ENCODE assay signal across 20 mouse cellular contexts in the genomic region with DNA sequence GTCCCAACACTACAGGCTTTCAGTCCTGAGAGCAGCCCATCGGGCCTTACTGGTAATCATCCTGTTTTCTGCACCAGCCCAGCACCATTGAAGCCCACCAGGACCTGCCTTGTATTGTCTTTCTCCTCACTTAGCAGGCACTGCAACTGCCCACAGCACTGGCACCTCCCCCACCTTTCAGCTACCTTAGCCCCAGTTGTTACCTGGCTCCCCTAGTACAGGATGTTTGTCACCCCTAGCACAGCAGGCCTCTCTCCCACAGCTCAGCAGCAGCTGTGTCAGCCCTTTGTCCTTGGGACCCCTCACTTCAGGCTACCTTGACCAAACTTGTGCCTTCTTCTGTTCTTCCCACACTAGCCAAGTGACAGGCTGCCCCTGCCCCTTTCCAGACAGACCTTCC. TPM values are rescaled to one million over a fixed set of nuclear protein-coding genes. Genes with fewer than 3 reads are reported as not detected.
"Had no signal": no experiment of that assay in that cellular context is flagged by ENCODE, and none has a peak within 500 bp of the region (broad histone marks: within the 10 kb centered on the region; RNA-seq: fewer than 3 reads in every experiment).

No protein-coding gene starts in this region.

- H3K4me1 ChIP-seq: midbrain, embryonic 12.5 days; neural tube, embryonic 15.5 days had no signal

- H3K9ac ChIP-seq: lung, embryonic 14.5 days; midbrain, embryonic 12.5 days; neural tube, embryonic 13.5 days; neural tube, embryonic 15.5 days had no signal

- H3K4me3 ChIP-seq: midbrain, embryonic 10.5 days; midbrain, embryonic 12.5 days; myocyte; neural tube, embryonic 13.5 days; neural tube, embryonic 15.5 days had no signal

- H3K27ac ChIP-seq: midbrain, embryonic 10.5 days; midbrain, embryonic 12.5 days; neural tube, embryonic 13.5 days; neural tube, embryonic 15.5 days had no signal

- H3K4me2 ChIP-seq: lung, embryonic 14.5 days; midbrain, embryonic 12.5 days; neural tube, embryonic 13.5 days; neural tube, embryonic 15.5 days had no signal

- H3K27me3 ChIP-seq: midbrain, embryonic 12.5 days; neural tube, embryonic 13.5 days; neural tube, embryonic 15.5 days had no signal

- H3K9me3 ChIP-seq: midbrain, embryonic 10.5 days; midbrain, embryonic 12.5 days; neural tube, embryonic 13.5 days; neural tube, embryonic 15.5 days had no signal

- ATAC-seq: midbrain, embryonic 16.5 days had no signal

- DNase-seq: lung, adult 18-20 months; lung, embryonic 14.5 days; lung, postnatal 10 days; lung, postnatal 4 days; midbrain, embryonic 14.5 days; retina, postnatal 1 day; right cerebral cortex, adult 18-20 months; right cerebral cortex, postnatal 25 days; right cerebral cortex, postnatal 4 days; spleen, adult 18-20 months; thymus, adult 2 months; thymus, postnatal 25 days; thymus, postnatal 4 days had no signal

- H3K36me3 ChIP-seq: midbrain, embryonic 10.5 days; midbrain, embryonic 12.5 days; neural tube, embryonic 13.5 days; neural tube, embryonic 15.5 days had no signal

RNA-seq across cellular contexts. Expression of a gene that starts 53.6 kb away (rescaled TPM):
- total RNA-seq: megakaryocyte-erythroid progenitor cell, adult 5-6 weeks had no signal
